Mouse (Mus musculus) adrenal gland, postnatal 25 days (tissue): ENCODE data around the gene Gm11444. TPM values are rescaled to one million over a fixed set of nuclear protein-coding genes. Genes with fewer than 3 reads are reported as not detected.

Experiments
- DNase-seq: peaks from one replicate; pipeline ENCODE4 v3.0.0; 2021; ENCODE audit warnings: mixed read lengths
- long read RNA-seq: library from polyadenylated mRNA; stranded (forward); transcript quantifications from one replicate; pipeline ENCODE4 v2.0.0, GENCODE M21; 2021
- total RNA-seq: library from RNA; stranded (reverse); gene quantifications from 2 replicates; pipeline ENCODE4 v1.2.3, GENCODE M21; 2021

The Gm11444 gene
- total RNA-seq: not detected in 2 replicates
- long read RNA-seq: 0 reads

DNA sequence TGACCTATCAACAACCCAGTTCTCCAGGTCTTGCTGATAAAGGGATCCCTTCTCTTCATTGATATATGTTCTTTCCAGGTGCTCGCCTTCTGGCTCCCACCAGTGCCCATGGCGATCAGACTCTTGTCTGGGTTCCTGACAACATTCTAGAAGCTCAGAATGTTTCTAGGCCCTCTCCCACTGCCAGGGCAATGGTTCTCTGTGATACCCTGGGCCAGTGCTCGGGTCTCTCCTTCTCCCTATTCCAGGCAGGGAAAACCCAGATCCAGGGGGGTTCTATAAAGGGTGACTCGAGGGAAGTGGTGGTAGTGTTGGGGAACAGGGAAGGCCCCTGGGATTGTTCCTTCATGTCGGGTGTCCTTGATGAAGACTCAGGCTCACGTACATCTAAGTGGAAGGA is at the start of gene Gm11444:
Gene Gm11444, minus strand, starts transcription at position 101 of the 400 bp plus-strand sequence.
- no peak for DNase-seq

DNA sequence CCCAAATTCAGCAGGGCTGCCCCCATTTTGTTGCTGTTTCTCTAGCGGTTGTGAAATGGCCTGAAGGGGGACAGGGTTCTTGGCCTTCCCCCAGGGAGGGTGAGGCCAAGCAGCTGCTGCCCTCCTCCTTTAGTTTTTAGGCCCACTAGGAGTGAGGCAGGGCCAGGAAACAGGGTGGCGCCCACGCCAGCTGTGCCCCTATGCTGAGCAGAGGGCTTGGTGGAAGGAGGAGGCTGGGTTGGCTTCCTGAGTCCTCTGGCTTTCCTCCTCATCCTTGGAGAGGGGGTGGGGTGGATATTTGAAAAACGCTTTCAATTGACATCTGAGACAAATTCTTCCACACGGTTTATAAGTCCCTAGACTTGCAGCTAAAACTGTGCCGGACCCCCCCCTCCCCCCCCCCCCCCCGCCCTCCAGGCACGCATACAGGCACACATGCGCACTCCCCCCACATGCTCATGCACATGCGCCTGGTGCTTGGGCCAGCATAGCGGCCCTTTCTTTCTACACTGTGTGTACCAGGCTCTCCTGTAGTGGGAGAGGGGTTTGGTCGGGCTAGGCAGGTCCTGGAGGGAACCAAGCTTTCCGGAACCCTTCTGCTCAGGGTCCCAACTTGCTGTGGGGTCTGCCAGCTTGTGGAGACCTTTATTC is 46.3 kb upstream of the Gm11444 start:
- DNase-seq: no peak

GRCm38 (mm10) chr11:85894731-85895545 is 44.8 kb upstream of the Gm11444 start:
- peak; percentile 31 for DNase-seq

DNA sequence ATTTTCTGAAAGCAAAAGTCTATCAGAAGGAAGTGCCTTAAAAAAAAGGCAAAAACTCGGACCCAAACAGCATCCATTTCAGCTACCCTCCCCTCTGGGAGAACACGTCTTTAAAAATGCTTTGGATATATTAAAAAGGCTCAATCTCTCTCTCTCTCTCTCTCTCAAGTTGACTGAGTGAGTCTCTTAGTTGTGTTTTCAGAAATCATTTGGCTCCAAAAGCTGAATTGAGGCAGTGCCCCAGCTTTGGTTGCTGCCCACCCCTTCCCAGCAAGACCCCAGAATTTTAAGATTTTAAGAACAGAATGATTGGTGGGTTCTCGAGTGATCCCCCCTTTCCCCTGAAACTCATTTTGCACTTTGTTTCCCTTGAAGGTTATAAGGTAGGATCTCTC is 44.0 kb upstream of the Gm11444 start:
- DNase-seq: no peak

- no peak for DNase-seq
Measured at GRCm38 (mm10) chr11:85893400-85894135, 43.4 kb upstream of the Gm11444 start.

DNA sequence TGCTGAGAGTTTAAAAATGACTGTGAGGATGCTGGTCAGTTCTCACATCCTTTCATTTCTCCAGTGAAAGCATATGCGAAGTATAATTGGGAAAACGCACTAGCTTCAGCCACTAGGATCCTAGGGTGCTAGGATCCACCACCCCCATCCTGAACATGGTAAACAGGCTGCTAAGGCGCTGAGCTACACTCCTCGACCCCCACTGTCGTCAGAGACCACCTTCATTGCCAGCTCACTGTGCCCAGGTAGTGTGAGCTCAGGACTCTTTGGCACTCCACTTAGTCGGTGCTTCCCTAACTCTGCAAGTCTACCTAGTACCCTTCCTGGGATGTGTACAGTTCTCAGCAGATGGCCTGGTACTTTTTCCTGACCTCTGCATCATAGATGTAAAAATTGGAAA is 42.6 kb upstream of the Gm11444 start:
- no peak for DNase-seq

- no peak for DNase-seq
Measured at GRCm38 (mm10) chr11:85891692-85892040, 41.5 kb upstream of the Gm11444 start.

DNA sequence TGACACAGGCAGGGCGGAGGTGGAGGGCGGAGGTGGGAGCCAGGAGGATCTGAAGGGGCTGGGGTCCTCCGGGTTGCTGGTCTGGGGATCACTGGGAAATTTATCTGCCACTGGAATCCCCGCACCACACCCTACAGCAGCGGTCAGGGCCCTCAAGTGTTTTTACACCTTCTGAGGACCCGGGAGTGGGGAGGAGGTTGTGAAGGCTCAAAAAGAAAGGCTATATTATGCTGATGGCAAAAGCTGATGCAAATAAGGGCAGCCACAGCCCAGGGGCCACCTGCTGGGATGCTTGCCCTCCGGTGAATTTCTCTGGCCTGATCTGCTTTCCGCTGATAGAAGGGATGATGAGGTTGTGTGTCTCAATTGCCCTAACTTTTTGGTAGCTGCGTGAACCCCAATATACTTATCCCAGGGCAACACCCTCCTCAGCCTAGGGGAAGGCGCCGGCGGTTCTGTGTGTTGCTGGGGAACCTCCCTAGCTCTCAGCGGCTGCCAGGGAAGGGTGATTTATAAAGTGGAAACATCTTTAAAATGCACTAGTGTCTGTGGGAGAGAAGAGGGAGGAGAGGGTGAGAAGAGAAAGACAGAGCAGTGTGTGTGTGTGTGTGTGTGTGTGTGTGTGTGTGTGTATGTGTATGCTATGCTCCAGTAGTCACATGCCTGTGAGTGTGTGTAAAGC is 41.0 kb upstream of the Gm11444 start:
- DNase-seq: no peak

GRCm38 (mm10) chr11:85890563-85890845 is 40.4 kb upstream of the Gm11444 start:
- no peak for DNase-seq

DNA sequence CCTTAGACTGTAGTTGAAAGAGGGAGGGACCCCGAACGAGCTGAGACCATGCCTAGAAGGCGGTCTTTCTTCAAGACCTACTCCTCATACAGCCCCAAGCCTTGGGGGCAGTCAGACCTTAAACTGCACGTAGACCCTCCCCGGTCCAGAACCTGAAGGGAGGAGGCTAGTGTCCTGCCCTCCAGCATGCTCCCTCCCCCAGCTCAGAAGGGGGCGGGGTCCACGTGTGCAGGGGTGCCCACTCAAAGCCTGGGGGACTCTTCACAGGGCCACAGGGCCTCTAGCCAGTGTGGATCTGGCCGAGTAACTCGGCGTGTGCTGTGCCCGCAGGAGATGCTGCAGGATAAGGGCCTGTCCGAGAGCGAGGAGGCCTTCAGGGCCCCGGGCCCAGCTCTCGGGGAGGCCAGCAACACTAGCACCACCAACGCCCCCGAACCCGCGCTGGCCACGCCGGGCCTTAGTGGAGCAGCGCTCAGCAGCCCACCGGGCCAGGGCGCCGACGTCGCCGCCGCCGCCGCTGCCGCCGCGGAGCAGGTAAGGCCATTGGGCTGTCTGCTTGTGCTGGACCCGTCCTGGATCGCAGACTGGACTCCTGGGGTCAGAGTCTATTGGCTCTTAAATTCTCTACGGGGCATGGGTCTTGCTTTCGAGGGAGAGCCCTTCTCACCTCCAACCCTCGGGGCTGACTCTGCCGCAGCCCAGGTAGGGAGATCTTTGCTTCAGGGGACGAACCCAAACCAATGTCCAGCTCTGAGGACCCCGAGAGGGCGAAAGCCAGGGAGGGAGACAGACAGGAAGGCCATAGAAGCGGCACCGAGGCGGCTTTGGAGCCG is 39.8 kb upstream of the Gm11444 start:
- no peak for DNase-seq

- DNase-seq: no peak
Measured at GRCm38 (mm10) chr11:85889056-85889729, 39.1 kb upstream of the Gm11444 start.

DNA sequence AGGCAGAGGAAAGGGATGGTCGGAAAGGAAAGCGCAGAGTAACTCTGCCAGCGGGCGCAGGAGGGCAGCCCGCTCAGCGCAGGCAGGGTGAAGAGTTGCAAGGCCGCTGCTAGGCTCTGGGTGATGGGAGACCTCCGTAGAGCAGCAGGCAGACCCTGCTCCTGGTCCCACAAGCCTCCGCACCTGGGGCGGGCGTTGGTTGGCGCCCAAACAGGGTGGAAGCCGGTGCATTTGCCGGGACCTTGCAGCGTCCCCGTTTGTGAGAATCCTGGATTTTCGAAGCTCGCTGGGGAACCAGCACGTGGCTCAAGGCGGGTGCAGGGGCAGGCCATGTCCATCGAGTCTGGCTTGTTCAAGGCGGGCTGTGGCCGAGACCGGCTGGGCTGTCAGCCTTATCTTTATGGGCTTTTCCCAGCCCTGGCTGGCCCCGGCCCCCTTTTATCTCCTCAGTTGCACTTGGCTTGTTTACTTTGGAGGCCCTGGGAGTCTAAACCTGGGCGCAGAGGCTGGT is 38.4 kb upstream of the Gm11444 start:
- DNase-seq: no peak

DNA sequence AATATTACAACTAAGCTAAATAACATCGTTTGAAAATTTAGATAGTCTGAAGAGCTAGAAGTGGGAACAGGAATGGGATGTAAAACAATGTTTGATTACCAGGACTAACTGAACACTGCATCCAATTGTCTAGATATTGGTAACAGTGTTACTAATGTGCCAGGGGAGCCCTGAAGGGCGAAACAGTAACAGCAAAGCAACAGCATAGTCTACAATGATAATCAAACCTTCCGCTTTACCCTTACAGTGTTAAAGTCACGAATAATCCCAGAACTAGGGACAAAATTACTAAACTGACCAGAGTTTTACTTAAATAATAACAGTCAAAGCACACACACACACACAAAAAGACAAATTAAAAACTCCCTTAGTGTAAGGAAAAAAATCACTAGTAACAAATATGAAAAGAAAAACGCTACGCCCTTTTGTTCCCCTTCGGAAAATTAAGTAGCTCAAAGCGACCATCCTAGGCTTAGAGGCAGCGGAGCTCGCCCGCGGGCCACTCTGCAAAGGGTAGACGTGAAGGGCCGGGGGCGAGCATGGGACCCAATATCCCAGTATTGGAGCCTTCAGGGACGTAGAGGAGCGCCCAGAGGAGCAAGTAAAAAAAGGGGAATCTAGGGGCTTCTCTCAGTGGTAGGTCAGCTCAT is 37.8 kb upstream of the Gm11444 start:
- DNase-seq: no peak

- no peak for DNase-seq
Measured at GRCm38 (mm10) chr11:85887273-85887672, 37.1 kb upstream of the Gm11444 start.

DNA sequence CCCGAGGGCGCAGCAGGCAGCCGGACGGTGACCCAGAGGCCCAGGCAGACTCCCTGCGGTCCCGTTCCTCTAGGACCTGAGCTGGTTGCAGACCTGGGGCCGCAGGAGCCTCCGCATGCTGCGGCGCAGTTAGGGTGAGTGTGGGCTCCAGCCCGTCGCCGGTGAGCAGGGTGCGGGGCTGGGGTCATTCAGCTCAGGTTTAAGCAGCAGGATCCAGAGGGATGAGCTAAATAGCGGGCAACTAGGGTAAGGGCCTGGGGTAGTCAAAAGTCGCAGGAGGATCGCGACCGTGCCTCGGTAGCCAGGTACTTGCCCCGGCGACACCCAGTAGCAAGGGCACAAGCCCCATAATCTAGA is 36.3 kb upstream of the Gm11444 start:
- DNase-seq: no peak

DNA sequence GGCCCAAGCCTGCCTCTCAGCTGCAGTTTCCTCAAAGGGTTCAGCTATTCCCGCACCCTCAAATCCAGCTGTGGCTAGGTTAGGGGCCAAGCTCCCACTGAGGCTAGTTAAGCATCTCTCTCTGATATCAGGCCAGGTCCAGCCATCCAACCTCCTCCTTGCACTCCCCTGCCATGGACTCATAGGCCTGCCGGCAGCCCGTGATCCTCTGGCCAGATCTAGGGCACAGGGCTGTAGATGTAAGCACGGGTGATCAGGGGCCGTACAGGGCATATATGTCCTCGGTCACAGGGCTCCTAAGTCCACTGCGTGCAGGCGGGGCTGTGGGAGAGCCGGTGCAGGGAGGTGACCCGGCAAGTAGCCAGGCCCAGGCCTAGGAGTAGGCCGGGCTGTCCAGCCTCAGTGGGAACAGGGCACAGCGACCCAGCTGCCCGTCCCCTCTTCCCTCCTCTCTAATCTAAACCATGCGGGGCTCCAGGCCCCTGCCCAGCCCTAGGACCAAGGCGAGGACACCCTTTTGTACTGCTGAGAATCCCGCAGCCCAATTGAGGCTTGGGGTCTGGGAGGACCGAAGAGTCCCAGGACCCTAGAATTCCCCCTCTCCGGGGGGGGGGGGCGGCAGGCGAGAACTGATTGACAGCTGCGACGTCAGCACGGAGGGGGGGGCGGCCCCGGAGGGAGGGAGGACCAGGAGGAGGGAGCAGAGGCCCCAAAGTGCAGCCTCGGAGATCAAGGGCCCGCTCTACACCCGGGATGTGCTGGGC is 35.7 kb upstream of the Gm11444 start, which contains the start of gene Tbx4:
Gene Tbx4, plus strand, starts transcription at position 758 of the 764 bp plus-strand sequence.
- DNase-seq: no peak

DNA sequence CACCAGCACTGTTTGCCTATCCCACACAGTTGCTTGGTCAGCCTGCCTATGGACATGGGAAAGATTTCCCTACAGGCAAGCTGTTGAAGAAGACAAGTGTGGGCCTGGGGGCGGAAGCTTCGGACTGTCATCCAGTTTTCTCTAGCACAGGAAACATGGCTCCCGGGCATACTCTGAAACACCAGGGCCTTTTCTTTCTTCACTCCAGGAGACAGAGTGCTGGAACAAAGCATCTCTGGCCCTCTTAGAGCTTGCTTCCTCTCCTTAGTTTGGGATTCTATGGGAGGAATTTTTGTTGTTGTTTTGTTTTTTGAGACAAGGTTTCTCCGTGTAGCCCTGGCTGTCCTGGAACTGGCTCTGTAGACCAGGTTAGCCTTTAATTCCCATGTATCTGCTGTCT is 34.4 kb upstream of the Gm11444 start:
- no peak for DNase-seq

- DNase-seq: no peak
Measured at GRCm38 (mm10) chr11:85876059-85876788, 26.1 kb upstream of the Gm11444 start.

DNA sequence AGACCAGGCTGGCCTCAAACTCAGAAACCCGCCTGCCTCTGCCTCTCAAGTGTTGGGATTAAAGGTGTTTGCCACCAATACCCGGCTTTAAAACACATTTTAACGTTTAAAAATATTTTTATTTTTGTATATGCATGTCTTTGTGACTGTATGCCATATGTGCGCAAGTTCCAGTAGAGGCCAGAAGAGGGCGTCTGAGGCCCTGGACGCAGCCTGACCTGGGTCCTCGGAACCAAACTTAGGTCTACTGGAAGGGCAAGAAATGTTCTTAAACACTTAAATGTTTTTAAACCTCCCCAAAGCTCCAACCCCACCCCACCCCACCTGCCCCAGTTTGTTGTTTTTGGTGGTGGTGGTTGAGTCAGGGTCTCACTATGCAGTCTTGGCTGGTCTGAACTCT is 14.2 kb upstream of the Gm11444 start:
- no peak for DNase-seq
